Mouse (Mus musculus) gastrocnemius, postnatal 14 days (tissue): ENCODE results near the gene Map4k1. TPM values are rescaled to one million over a fixed set of nuclear protein-coding genes. Genes with fewer than 3 reads are reported as not detected.

ENCODE experiments used
- DNase-seq: peaks from one replicate; pipeline ENCODE4 v3.0.0; 2021; ENCODE audit warnings: mixed read lengths
- intact Hi-C: fragments of 180-260 bp; cut with DNase I; formaldehyde crosslinking; loops from one replicate; pipeline ENCODE4 v1.15.1; 2025; ENCODE audit warnings: low total_unique reads
- total RNA-seq, 2 experiments: library from RNA; stranded (reverse); gene quantifications; 2 replicates each; pipeline ENCODE4 v1.2.3; 2021

Gene Map4k1
- total RNA-seq, 2 experiments from 2014 or later = 0.71 to 1.2 TPM

DNA sequence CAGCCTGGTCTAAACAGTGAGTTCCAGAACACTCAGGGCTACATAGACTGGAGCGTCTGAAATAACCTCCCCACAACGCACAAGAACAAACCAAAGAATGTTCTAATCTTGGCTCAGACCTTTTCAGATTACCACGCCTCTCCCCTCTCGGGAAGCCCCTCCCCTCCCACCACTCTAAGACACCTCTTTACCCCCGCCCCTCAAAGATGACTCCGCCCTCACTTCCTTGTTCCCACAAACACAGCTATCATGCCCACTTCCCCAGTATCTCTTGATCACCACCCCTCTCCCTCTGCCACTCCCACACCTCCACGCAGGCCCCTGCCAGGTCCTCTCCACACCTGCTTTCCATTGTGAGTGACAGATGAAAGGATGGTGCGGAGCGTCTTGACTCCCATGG lies 26.9 kb downstream of the Map4k1 start:
- intact Hi-C loops = no loop called here
- DNase-seq = no peak

DNA sequence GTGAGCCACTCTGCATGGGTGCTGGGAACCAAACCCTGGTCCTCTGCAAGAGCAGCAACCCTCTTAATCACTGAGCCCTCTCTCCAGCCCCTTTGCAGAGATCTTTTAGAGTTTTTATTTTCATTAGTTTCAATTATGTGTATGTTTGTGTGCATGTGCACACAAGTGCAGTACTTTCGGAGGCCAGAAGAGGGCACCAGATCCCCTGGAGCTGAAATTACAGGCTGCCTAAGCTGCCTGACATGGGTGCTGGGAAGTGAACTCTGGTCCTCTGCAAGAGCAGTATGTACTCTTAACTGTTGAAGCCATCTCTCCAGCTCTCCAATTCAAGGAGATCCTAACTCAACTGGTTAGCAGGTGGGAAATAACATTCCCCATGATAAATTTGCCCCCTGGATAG lies 33.1 kb downstream of the Map4k1 start:
- DNase-seq = no peak
- intact Hi-C loops = no loop called here

DNA sequence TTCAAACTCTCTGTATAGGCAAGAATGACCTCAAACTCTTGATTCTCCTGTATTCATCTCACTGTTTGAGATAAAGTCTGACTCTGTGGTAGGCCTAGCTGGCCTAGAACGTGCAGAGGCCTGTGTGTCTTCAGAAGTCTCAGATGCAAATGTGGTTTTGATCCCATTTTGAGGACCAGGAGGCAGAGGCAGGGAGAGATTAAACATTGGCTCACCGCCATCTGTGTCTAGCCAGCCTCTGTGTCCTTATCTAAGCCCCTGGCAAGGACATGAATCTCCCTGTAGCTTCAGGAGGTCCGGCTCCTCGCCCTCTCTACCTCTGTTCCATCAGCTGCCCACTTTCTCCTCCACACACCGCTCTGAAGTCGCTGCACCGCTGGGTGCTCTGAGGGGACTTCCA lies 34.6 kb downstream of the Map4k1 start:
- intact Hi-C loops = no loop called here
- DNase-seq = no peak

DNA sequence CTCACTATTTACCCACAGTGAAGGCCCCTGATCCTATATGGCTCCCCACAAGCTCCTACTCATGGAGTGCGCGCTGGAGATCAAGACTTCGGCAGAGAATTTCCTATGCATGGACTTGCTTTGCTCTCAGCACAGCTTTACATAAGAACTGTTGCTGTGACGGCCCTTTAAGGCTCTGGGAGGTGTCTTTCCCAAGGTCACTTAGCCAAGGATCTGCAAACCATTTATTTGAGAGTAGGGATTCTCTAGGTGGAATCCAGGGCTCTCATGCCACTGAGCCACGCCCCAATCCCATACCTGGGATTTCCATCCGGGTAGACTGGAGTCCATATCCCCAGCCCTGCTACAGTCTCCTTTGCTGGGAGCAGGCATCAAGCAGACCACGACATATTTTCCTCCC lies 35.4 kb downstream of the Map4k1 start:
- no peak for DNase-seq
- intact Hi-C loops = no loop called here

DNA sequence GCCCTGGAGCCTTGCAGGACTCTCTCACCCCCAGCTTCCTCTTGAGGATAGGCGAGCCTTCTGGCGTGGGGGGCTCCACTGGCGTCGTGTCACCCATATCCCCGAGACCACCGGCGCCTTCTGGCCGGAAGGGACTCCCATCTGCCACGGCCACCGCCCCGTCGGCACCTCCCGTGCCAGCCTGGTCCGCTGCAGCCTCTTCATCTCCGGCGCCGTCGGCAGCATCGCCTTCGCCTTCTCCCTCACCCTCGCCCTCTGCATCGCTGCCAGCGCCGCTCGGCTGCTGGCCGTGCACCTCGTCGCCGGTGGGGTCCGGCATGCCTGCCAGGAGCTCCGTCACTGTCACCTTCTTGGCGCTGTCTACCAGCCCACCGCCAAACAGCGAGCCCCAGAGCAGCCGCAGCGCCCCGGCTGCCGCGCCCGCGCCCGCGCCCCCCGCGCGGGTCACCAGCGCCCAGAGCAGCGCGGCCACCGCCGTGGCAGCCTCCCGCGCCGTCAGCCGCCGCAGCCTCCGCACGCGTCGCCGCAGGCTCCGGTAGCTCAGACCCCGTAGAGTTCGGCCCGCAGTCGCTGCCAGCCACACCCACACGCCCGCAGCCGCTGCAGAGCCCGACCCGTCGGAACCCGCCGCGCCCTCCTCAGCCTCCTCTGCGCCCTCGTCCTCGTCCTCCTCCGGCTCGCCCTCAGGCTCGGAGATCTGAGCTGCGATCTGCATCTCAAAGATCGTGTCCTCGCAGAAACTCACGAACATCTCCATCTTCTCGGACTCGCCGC lies 37.8 kb downstream of the Map4k1 start:
- intact Hi-C loops = no loop called here
- DNase-seq = no peak

DNA sequence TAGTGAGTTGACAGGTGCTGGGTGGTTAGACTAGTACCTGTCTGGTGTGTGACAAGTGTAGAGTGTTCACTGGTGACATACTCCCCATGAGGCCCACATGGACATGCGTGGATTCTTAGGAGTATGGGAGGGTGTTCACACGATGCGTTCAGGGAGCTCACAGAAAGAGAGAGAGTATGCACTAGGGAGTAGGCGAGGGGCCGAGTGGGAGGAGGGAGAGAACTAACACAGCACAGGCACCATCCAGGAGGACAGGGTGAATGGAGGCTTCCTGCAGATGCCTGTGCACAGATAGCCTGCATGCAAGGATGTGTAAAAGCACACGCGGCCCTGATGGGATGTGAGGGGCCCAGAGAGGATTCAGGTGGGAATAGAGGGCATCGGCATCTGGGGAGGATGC lies 40.6 kb downstream of the Map4k1 start:
- no peak for DNase-seq
- intact Hi-C loops = no loop called here

DNA sequence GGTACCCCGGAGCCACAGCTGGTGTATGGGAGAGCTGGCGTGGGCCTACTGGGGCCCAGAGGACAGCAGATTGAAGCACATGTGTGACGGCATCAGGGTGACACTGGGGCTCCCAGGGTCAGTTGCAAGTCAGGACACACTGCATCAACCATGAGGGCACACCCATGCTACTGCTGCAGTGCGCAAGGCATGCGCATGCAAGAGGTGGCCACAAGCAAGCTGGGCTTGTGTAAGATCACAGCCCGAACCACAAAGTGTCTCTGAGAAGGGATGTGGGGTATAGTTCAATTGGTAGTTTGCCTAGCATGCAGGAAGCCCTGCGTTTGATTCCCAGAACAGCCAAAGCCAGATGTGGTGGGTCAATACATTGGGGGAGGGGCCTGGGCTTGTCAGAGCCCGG lies 41.7 kb downstream of the Map4k1 start:
- DNase-seq = no peak
- intact Hi-C loops = no loop called here

DNA sequence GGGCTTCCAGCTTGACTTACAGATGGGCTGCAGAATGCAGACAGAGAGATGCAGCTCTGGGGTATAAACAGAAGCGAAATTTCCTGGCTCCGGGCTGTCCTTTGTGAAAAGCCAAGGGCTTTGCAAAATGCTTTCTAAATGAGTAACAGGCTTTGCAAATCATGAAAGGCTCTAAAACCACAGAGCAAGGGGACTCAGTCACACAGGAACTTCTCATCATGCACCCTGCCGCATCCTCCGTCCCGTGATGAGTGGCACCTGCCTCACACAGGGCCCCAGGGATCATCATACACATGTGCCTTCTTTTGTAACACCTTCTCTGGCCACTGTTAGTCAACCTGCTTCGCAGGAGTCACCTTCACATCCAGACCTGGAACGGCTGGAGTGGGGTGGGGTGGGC lies 43.7 kb downstream of the Map4k1 start:
- intact Hi-C loops = no loop called here

DNA sequence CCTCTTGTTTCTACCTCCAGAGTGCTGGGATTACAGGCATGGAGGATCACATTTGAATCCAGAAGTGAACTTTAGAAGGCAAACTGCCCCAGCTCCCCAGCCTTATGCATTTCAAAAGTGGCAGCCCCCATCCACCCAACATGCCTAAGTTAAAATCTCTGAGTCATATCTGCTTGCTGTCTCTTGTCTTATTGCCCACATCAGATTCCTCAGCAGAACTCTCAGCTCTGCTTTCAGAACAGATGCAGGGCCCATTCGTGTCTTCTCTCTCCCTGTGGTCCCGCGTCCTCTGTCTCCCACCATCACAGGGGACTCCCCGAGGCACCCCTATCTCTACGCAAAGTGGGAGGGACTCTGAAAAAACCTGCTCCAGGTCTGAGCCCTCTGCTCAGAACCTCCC lies 44.3 kb downstream of the Map4k1 start:
- DNase-seq = no peak
- intact Hi-C loops = no loop called here

More for the DNA sequence above, 43.7 kb downstream of the Map4k1 start:
- no peak for DNase-seq

DNA sequence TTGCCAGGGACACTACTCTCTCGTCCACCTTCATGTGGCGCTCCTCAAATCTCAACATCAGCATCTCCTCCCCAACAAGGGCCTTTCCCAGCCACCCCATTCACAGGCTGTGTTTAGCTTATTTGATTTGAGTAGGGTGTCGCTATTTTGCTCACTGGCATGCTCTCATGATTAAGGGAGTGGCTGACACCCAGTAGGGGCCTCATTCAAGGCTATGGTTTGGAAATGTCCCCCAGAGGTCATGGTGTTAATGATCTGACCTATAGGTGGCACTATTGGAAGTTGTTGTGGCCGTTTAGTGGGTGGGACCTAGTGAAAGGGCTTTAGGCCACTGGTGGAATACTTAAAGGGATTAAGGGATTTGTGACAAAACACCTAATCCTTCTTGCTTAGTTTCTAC lies 45.0 kb downstream of the Map4k1 start:
- no peak for DNase-seq
- intact Hi-C loops = no loop called here

DNA sequence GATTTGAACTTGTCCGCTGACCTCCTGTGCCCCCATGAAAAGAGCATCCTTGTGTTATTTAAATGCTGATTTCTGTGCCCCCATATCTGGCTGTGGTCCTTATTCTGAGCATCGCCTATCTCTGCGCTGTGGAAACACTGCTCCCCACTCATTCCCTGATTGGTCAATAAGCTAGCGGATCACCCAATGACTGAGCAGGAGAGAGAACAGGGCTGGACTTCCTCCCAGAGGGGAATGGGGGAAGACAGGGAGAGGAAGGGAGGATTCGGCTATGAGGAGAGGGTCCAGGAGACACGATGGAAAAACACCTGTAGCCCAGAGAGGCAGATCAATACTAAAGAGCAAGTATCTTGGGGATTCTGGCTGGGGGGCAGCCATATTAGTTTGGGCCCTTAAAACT lies 46.9 kb downstream of the Map4k1 start:
- intact Hi-C loops = no loop called here
- no peak for DNase-seq

DNA sequence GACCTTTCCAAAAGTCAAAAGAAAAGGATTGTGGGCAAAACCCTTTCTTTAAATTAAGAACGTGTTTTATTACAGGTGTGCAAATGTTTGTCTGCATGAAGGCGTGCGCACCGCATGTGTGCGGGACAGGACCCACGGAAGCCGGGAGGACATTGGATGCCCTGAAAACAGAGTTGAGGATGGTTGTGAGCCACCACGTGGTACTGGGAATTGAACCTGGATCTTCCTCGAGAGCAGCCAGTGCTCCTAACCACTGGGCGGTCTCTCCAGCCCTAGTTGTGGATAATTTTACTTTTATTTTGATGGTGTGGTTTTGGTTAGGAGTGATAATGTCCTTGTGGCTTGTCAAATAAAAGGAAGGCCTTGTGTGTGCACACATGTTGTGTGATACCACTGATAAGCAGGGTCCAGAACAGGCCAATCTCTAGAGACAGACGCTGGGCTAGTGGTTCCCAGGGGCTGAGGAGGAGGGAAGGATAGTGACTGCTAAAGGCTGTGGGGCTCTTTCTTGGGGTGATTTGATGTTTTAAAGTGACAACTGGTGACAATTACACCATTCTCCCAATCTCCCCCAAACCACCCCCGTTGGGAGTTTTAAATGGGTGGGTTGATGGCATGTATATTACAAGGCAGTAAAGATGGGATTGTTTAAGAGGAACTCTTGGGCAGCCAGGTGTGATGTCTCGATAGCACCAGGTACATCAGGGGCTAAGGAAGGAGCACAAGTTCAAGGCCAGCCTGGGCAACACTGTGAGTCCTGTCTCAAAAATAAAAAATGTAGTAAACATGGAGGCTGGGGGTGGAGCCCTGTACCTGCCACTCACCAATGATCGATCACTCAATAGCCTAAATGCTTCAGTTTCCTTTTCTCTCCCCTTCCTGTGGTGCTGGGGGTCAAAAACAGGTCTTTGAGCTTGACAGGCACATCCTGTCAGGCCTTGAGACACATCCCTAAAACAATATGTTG lies 48.1 kb downstream of the Map4k1 start:
- intact Hi-C loops = no loop called here

DNA sequence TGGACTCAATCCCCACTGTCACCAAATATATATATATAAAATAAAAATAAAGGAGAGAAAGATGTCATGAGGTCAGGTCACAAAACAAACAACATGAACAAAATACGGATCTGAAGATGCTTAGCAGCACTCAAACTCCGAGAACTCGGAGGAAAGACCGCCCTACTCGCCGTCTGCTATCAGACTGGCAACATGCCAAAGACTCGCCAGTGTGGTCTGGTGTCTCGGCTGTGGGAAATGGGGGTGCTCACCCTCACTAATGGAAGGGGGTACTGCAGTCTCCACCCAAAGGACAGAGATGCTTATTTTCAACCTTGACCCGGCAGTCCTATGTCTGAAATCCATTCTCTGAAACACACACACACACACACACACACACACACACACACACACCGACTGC lies 49.8 kb downstream of the Map4k1 start:
- DNase-seq = no peak
- intact Hi-C loops = no loop called here

More for the DNA sequence above, 48.1 kb downstream of the Map4k1 start:
- no peak for DNase-seq

DNA sequence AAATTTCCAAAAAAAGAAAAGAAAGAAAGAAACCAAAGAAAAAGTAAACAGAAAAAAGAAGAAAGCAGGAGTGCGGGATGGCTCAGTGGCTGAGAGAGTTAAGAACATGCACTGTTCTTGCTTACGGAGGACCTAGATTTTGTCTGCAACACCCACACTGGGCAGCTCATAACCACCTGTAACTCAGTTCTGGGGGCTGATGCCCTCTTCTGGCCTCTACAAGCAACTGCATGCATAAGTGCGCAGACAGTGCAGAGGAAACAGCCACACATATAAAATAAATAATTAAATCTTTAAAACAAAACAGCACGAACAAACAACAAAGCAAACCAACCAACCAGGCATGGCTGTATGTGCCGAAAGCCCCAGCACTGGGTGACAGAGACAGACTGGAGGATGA lies 50.8 kb downstream of the Map4k1 start:
- intact Hi-C loops = no loop called here
- no peak for DNase-seq

DNA sequence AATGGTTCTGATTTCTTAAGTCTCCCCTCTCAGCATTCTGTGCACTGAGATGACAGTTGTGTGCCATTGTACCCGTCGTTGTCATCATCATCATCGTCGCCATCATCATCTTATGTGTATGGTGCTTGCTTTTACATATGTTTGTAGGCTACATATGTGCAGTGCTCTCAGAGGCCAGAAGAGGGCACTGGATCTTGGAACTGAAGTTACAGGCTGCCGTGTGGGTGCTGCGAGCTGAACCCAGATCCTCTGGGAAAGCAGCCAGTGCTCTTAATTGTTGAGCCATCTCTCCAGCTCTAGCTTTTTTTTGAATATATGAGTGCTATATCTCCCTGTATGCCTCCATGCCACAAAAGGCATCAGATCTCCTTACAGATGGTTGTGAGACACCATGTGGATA lies 55.4 kb downstream of the Map4k1 start:
- DNase-seq = no peak
- intact Hi-C loops = no loop called here

DNA sequence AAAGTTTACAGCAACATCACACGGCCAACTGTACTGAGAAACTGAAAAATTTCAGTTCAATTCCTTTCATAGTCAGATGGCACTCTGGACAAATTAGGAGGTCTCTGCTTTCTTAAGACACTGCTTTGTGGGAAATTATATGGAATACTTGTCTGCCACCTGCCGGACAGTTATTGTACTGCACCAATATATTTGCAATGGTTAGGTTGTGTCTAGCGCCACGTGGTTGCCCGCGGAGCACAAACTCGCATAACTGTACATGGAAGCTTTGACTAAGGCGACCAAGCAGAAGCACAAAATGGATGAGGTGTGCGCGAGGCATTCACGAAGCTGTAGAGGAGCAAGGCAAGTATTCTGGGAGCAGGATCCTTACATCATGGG lies 57.7 kb downstream of the Map4k1 start:
- intact Hi-C loops = no loop called here
- peak; percentile 72 for DNase-seq

DNA sequence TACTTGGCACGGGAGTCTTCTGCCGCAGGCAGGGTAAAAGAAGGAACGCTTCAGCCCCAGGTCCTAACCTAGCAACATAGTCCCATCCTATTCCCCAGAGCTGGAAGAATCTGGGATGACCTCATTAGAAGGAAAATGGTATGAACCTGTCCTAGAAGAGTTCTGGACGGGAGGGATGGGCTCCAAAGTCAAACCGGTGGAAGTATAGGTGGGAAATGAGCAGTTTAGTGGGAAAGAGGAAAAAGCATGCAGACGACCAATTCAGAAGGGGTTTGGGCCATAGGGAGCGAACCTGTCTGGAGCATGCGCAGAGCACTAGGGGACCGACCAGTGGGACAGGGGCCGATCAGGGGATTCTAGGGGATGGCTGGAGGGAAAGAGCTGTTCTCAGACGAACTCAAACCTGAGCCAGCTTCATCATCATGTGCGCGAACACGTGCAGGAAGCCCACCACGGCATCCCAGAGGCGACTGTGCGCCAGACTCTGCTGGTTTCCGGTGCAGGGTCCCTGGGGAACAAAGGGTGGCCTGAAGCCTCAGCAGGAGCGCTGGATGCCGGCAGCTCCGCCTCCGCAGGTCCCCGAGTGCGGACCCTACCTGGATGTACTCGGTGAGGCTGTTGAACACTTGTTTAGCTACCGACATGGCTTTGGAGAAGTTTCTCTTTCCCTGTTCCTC lies 58.3 kb downstream of the Map4k1 start:
- no peak for DNase-seq
- intact Hi-C loops = no loop called here

DNA sequence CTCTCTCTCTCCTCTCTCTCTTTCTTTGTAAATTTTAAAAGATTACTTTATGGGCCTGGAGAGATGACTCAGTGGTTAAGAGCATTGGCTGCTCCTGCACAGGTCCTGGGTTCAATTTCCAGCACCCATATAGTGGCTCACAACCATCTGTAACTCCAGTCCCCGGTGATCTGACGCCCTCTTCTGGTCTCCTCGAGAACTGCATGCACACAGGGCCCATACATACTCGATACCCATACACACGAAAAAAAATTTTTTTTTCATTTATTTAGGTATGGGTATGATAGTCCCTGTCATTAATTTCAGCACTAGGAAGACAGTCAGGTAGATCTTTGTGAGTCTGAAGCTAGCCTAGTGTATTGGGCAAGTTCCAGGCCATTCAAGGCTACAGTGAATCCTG lies 59.3 kb downstream of the Map4k1 start:
- DNase-seq = no peak
- intact Hi-C loops = no loop called here

DNA sequence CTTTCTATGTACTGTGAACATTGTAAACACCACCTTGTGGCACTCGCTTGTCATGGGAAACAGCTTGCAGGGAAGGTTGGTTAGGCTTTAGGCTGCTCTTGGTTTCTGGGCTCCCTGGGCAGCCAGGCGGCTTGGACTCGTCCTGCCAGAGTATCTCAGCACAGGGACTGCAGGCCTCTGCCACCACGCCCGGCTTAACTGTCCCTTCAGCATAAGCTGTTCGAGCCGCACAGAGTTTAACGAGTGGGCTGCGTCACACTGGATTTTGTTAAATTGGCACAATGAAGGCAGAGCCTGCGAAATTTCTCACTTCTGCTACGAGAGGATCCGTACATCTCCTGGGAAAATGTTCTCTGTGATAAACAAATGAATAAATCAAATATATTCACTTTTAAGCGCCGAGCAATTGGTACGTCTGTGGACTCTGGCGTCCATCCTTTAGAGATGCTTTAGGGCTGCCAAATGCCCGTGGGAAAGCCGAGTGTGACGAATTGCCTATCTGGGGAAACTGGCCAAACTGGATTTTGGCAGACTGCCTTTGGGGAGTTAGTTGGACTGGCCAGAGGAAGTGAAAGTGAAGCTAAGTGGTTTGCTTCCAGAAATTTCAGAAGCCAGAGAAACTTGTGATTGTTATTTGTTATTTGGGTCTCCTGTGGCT lies 61.3 kb downstream of the Map4k1 start:
- peak; percentile 78 for DNase-seq
- intact Hi-C loops = no loop called here

DNA sequence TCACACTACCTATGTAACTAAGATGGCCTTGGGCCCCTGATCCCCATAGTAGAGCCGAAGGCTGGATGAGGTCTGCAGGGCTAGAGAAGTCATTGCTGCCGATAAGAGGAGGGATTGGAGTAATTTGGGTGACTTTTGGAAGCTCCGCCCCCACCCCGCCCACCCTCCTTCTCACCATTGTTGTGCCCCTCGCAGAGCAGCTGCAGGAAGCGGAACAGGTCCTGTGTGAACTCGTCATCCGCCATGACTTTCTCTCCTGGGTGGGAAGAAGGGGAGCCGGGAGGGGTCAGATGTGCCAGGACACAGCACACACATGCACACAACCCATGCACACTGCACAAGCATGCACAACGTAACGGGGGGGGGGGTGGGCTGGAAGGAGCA lies 61.8 kb downstream of the Map4k1 start:
- no peak for DNase-seq
- intact Hi-C loops = no loop called here
